Mouse (Mus musculus) heart, adult 8-10 months (tissue): ENCODE measurements around the gene Nxn. TPM values are rescaled to one million over a fixed set of nuclear protein-coding genes. Genes with fewer than 3 reads are reported as not detected.

Source experiments
- DNase-seq: peaks from one replicate; pipeline ENCODE4 v3.0.0; 2022; ENCODE audit warnings: low spot score
- total RNA-seq, 4 experiments: library from RNA; stranded (reverse); gene quantifications; 2 replicates each; pipeline ENCODE4 v1.2.4; 2022

Nxn gene
- total RNA-seq, 4 experiments from 2014 or later: 9.8 to 13.0 (median 11.0) TPM

DNA sequence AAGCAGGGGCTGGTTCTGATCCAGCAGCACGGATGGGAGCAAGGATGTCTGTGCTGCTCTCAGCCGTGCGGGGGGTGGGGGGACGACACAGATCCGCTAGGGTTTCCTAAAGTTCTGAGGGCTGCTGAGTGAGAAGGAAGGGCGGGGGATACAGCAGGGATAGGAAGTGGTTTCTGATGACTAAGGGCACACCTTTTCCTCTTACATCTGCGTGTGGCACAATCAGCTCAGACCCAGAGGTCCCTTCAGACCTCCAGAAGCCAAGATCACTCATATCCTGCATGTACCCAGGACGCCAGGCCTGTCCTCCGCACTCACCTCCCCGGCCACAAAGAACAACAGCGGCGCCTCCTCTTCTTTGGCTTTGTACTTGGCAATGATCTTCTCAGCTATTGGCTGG, 137.7 kb downstream of the Nxn start:
- no peak for DNase-seq

GRCm38 (mm10) chr11:76260208-76261050, 138.5 kb downstream of the Nxn start:
- no peak for DNase-seq

- no peak for DNase-seq
Observed at GRCm38 (mm10) chr11:76258511-76258910, 140.4 kb downstream of the Nxn start.

DNA sequence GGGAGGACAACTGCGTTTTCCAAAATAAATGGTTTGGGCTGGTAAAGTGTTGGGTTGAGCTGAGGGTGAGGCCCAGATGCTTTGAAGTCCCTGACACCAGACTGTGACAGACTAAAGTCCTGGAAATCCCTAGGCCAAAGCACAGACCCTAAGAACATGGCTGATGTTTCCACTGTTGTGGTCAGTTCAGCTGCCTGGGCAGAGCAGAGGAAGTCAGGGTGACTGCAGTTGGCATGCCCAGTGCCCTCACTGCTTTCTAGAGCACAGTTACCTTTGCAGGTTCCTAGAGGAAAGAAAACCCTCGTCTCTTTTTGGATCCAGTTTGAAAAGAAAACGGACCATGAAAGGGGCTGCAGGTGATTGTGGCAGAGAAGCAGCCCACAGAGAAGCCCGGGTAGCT, 141.6 kb downstream of the Nxn start:
- DNase-seq: no peak

DNA sequence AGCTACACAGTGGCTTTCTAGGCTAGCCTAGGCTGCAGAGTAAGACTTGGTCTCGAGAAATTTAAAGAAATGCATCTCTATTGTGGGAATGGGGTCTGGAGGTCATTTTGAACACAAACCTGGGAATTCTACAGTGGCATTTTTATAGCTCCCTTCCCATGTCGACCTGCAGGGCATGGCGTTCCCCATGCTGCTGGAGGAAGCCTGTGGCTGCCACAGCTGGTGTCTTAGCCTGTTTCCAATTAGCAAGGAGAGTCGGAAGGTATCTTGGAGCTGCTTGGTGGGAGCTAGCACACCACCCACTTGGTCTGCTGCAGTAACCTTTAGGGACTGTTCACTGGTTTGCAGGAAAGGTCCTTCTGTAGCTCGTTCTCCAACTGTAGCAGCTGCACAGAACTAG, 142.8 kb downstream of the Nxn start:
- DNase-seq: no peak

GRCm38 (mm10) chr11:76255431-76256001, 143.4 kb downstream of the Nxn start:
- peak; percentile 39 for DNase-seq

- DNase-seq: no peak
Observed at GRCm38 (mm10) chr11:76253918-76254264, 145.0 kb downstream of the Nxn start.

DNA sequence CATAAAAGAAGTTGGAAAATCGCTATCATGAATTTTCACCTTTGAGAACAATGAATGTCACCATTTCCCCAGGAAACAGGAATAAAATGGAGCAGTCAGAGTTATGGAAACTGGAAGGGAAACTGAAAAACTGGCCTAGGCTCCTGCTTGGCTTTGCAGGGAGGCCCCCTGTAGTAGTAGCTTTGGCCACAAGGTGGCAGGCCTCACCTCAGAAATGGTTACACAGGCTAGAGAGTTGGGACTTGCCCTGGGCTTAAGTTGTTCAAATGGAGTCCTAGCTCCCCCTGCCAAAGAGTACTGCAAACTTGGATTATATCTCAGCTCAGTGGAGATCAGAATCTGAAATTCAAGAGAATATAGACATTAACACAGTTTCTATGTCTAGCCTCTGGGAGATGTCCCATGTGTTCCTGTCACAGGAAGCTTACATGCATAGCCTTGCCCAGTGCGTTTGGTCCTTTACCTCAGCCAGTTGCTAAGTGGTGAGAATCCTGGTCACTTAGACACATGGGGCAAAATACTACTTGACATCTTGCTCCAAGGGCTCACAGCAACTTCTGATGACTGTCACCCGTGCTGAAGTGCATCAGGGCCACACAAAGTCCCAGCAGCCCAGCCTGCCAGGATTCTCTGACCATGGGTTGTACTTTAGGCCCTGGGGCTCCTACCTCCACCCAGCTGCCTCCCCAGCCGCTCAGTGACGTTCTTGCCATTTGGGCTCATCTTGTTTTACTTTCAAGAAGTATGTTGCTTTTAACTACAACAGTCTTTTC, 145.6 kb downstream of the Nxn start:
- DNase-seq: peak; percentile 90

GRCm38 (mm10) chr11:76252036-76252435, 146.9 kb downstream of the Nxn start:
- DNase-seq: no peak

DNA sequence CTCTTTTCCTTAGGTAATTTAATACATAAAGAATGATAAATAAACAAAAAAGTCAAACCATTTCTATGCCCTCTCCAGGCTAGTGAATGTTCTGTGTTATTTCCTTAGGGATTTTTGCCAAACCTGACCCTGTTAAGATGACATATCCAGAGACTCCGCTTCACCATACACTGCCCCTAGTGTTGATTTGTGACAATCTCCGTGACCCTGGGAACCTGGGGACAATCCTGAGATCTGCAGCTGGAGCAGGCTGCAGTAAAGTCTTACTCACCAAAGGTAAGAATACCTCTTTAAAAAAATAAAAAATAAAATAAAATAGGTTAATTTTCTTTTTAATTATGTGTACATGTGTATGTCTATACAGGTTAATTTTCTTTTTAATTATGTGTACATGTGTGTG, 151.7 kb downstream of the Nxn start:
- no peak for DNase-seq

- DNase-seq: no peak
Observed at GRCm38 (mm10) chr11:76246439-76246838, 152.5 kb downstream of the Nxn start.

GRCm38 (mm10) chr11:76243811-76244546, 155.0 kb downstream of the Nxn start:
- no peak for DNase-seq

DNA sequence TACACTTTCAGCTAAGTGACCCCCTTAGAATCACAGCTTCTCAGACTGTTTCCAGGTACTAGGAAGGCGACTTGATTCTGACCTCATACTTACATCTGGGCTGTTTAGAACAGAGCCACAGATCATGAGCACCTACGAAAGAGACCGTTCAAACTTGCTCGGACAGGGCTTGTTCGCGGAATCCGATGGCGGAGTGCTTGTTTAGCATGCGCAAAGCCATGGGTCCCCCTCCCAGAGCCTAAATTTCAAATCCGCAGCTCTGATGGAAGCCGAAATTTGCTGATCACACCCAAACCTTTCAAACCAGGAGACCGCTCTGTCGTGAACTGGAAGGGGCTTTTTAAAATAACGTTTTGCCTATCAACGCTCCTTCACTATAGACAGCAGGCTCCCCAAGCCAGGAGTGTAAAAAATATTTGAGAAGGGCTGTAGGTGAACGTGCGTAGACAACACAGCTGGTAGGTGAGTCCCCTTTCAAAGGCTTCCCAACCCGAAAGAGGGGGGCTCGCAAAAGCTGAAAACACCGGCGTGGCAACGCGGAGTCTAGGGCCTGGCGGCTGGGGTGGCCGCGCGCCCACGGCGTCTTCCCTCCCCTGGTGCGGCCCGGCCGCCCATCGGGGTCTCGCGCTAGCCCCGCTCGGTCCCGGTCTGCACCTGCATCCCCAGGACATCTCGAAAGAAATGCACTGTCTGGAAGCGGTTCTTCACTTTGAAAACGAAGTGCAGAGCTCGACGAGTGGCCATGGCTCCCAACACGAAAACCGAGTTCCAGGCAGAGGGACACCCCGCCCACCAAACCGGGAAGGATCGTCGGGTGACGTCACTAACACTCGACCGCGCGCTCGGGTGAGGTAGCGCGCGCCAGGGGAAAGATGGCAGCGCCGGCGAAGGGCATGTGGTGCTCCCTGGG, 155.8 kb downstream of the Nxn start, which contains the start of the genes Mrm3 and Glod4:
Gene Mrm3, plus strand, starts transcription at position 815 of the 910 bp plus-strand sequence.
Gene Glod4, minus strand, starts transcription at position 825 of the 910 bp plus-strand sequence.
- DNase-seq: peak; percentile 90

DNA sequence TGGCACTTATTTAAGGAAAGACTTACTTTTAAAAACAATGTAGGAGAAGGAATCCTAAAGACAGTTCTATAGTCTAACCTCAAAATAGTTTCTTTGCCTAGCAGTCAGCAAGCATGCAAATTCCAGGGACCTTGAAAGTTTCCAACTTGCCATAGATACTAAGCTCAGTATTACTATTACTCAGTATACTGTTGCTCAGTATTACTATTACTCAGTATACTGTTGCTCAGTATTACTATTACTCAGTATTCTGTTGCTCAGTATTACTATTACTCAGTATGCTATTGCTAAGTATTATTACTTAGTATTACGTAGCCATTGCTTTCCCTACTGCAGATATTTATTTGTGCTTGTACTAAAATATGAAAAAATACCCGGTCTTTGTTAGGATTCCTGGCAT, 159.2 kb downstream of the Nxn start:
- no peak for DNase-seq

GRCm38 (mm10) chr11:76236136-76236535, 162.8 kb downstream of the Nxn start:
- no peak for DNase-seq

- DNase-seq: no peak
Observed at GRCm38 (mm10) chr11:76225051-76225450, 173.9 kb downstream of the Nxn start.

GRCm38 (mm10) chr11:76224631-76225030, 174.3 kb downstream of the Nxn start:
- DNase-seq: no peak

DNA sequence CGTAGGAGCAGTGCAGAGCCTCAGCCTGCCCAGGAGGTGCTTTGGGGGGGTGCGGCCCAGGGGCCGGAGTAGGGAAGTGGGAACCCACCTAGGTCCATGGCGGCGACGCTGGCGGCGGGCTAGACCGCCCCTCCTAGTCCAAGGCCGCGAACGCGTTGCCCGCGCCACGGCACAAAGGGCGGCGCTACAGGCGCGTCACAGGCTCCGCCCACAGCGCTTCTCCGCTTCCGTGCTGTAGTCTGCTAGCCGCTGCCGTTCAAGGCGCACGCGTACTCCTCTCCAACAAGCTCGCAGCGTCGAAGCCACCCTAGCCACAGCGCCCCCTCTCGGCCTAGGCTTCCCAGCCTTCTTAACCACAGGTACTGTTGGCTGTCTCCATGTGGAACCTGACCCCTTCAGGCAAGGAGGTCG, 181.5 kb downstream of the Nxn start, which contains the start of the genes Dbil5 and Gemin4:
Gene Dbil5, plus strand, starts transcription at position 219 of the 411 bp plus-strand sequence.
Gene Gemin4, minus strand, starts transcription at position 275 of the 411 bp plus-strand sequence.
- DNase-seq: peak; percentile 95

DNA sequence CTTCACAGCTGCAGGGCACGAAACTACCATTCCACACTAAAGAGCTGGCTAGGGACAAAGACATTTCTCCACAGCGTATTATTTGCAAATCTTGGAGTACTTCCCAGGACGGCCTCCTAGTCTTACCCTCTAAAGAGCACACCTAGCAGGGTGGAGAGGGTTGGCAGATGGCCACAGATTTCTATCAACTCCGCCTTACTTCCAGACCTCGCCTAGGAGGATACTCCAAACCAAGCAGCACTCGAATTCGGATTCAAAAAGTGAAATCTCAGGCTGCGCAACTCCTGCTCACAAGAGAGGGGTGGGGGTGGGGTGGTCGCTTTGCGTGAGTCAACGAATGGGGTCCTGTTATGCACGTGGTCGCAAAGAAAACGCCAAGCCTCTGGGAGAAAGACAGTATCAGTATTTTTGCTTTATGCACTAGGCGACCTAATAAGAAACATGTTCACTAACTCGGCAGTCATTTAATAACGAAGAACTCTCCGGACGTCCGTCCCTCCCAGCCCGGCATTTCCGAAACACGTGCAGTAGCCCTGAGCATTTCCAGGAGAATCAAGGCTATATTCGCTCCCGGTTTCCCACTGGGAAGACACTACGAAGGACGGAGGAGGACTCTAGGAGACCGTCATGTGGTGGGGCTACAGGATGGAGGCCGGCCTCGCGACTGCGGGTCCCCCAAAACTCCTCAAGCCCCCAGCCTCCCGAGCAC, 182.1 kb downstream of the Nxn start:
- peak; percentile 46 for DNase-seq

GRCm38 (mm10) chr11:76216049-76216540, 182.8 kb downstream of the Nxn start:
- no peak for DNase-seq
